Mouse (Mus musculus) induced T-regulatory cell, adult 2 months (primary cell): ENCODE measurements around the gene Cel.
A peak's percentile ranks its signal among the peaks of the same experiment; 100 is the strongest.

Source experiments
- DNase-seq: peaks from one replicate; pipeline ENCODE4 v3.0.0-alpha.2; 2012; ENCODE audit warnings: low read depth

Gene Cel

GRCm38 (mm10) chr2:28585043-28585571, 21.9 kb upstream of the Cel start:
- DNase-seq = peak; percentile 95

GRCm38 (mm10) chr2:28583651-28584050, 20.4 kb upstream of the Cel start, which contains the start of gene Gtf3c5:
Gene Gtf3c5 (minus strand): TSS chr2:28583751.
- no peak for DNase-seq

DNA sequence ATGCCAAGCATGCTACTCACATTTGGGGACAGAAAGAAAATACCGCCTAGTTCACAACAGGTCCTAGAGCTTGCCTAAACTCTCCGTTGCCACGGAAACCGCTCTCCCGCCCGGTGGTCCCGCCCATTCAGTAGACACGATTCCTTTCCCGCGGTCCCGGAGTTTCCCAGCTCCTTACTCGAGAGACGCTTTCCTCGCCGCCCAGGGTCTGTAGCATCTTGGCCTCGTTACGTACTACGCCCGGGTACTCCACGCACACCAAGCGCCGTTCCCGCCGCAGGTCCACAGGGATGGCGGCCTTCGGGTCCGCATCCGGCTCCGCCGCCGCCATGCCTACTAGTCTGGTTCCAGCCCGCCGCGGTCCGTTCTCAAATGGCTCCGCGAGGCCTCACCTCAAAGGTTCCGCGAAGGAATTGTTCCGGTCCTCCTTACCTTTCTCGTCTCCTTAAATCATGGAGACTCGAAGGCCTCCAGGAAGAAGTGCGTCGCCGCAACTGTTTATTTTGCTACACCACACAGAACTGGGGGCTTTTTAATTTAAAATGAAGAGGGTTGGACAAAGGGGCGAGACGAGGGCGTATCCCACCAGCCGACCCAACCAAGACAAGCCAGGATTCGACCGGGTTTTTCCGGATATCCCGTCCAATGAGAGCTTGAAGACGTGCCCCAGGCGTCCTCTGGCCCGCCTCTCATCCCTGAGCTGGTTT, 19.6 kb upstream of the Cel start:
- DNase-seq = peak; percentile 95

GRCm38 (mm10) chr2:28578003-28578402, 14.8 kb upstream of the Cel start:
- peak; percentile 66 for DNase-seq

DNA sequence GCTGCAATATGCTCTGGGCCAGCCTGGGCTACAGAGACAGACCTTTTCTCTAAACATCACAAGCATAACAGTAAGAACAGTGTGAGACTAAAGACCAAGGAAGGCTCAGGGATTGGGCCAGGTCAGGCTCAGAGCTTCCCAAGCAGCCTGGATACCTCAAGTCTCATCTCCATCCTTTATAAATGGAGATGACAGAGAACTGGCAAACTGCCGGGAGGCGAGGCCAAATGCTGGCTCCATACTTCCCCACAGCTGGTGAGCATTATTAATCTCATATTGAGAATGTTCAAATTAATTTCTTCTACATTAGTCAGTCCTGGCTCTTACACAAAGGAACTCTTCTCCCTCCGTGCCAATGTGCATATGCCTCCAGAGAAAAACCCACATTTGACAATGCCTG, 13.6 kb upstream of the Cel start:
- no peak for DNase-seq

GRCm38 (mm10) chr2:28575341-28575740, 12.1 kb upstream of the Cel start:
- DNase-seq = no peak

- DNase-seq = no peak
These were observed 6.7 kb upstream of the Cel start for GRCm38 (mm10) chr2:28569903-28570302.

- DNase-seq = no peak
These were observed 3.3 kb upstream of the Cel start for GRCm38 (mm10) chr2:28566545-28566944.

GRCm38 (mm10) chr2:28564380-28564779, 1.2 kb upstream of the Cel start:
- DNase-seq = no peak

GRCm38 (mm10) chr2:28563830-28564229, 627 bp upstream of the Cel start:
- no peak for DNase-seq

DNA sequence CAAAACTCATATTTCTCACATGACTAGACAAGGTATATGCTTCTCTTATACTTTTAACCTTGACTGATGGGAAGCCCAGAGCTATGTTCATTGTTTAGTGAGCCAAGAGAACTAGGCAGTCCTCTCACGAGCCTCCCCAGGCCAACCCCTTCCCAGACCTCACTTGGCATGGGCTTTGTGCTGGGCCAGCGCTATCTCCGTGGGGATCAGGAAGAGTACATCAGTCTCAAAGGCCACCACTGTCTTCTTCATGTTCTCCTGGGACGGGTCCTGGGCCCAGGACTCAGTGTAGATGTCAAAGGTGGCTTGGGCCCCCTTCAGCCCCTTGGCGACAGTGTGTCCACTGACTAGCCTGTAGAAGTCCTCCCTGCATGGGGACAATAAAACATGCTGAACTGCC, 5.8 kb downstream of the Cel start:
- DNase-seq = no peak

DNA sequence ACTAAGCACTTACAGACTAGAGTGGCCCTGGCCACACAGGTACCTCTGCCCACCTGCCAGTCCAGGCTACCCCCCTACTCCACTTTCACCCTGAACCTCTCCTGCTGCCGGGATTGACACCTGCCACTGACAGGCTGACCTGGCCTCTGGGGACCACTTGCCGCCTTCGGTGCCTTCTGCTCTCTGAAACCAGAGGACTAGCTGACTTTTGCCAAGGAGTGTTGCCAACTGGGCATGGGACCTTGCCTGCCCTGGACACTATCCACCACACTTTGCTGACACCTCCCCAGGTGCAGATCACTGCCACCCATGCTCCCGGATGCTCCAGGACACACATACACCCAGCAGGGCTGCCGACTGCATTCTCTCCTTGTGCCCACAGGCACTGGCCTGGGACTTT, 10.9 kb downstream of the Cel start:
- no peak for DNase-seq

DNA sequence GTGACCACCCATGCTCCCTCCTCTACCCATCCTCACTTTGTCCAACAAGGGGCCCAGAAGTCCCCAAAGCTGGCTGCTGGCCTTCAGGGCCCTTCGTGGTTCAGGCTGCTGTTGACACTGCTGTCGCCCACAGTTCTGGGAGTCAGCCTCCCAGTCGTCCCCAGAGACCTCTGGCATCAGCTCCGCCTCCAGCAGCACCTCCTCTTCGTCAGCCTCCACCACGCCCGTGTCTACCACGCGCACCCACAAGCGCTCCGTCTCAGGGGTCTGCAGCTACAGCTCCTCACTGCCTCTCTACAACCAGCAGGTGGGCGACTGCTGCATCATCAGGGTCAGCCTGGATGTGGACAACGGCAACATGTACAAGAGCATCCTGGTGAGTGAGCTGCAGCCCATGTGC, 14.0 kb downstream of the Cel start:
- DNase-seq = no peak

GRCm38 (mm10) chr2:28547237-28548172, 15.7 kb downstream of the Cel start:
- DNase-seq = peak; percentile 95

DNA sequence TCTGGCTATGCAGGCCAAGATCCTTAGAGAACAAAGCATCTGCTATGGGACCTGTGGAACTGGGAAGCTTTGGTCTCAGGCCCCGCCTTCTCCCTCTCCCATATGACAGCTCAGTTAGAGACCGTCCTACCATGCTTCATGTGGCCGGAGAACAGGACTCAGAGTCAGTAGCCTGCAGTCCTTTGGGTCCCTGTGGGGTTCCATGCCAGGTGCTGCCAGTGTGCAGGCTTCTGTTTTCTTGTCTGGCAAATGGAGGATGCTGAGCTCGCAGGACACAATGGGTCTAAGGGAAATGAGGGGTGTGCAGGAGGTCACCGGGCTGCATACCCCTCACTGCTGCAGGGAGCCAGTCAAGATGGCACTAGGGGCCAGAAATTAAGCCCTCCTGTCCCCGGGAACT, 16.6 kb downstream of the Cel start:
- DNase-seq = no peak

GRCm38 (mm10) chr2:28545976-28546375, 17.2 kb downstream of the Cel start:
- DNase-seq = peak; percentile 55

GRCm38 (mm10) chr2:28543894-28544293, 19.3 kb downstream of the Cel start:
- no peak for DNase-seq

GRCm38 (mm10) chr2:28540587-28541227, 22.5 kb downstream of the Cel start:
- no peak for DNase-seq

DNA sequence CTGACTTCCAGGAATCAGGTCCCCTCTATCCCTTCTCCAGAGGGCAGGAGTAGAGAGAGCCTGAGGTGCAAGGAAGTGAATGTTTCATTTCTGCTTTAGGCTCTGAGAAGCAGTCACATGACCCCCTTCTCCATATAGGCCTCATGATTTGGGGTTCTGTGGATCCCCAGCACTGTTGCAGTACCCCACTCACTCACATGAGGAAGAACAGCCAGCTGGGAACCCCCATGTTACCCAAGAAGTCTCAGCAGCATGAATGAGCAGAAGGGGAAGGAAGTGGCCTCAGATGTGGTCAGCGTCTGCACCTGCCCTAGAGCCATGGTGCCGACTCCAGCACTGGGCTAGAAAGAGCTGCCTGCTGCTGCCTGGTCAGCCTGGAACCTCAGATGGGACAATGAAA, 23.3 kb downstream of the Cel start:
- peak; percentile 85 for DNase-seq

GRCm38 (mm10) chr2:28539206-28539605, 24.0 kb downstream of the Cel start:
- peak; percentile 35 for DNase-seq

GRCm38 (mm10) chr2:28538817-28539128, 24.4 kb downstream of the Cel start:
- peak; percentile 31 for DNase-seq

DNA sequence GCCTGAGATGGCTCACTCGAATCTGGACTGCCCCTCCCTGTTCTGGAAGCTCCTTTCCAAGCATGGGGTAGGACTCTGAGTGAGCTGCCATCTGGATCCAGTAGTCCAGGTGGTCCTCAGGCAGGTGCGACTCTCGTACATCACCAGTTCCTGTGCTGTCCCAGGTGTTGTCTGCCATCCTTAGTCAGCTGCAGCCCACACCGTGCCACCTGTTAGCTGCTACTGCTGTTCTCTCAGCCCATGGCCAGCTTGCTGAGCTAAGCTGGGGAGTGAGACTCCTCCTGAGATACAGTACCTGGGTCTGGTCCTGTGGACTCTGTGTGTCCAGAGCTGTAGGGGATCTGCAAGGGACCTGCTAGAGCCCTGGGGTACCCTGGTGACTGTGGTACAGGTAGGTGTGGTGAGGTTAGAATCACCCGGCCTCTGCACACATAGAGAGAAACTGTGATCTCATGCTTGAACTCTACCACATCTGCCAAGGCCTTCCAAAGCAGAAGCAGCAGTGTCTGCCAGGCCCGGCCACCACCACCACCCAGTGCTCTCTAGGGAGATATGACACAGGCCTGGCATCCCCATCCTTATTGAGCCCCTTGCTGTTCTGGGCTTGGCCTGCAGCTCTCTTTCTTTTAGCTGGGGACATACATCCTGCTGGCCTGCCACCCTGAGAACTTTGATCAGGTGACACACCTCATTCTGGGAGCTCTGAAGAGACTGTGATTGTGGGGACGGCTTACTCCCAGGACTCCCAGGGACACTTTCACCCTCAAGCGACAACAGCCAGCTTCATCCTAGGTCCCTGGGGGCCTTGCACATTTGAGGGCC, 25.0 kb downstream of the Cel start:
- DNase-seq = peak; percentile 36
